Mouse (Mus musculus) brain, embryonic 14.5 days (tissue): ENCODE measurements around the gene Rel.

ENCODE experiments used
- CTCF ChIP-seq: fragments of 200-500 bp; IDR thresholded peaks from 2 replicates; pipeline ENCODE4 v1.5.1; 2012; ENCODE audit warnings: inconsistent platforms, mild to moderate bottlenecking, moderate library complexity, borderline replicate concordance; ENCODE audit not compliant: insufficient read depth, insufficient read length; ENCODE audit errors: extremely low read depth
- POLR2A ChIP-seq: fragments of 200-500 bp; IDR thresholded peaks from 2 replicates; pipeline ENCODE4 v1.6.1; 2012; ENCODE audit warnings: mild to moderate bottlenecking, inconsistent platforms, borderline replicate concordance; ENCODE audit not compliant: poor library complexity, insufficient read depth, insufficient read length, severe bottlenecking; ENCODE audit errors: extremely low read depth

DNA sequence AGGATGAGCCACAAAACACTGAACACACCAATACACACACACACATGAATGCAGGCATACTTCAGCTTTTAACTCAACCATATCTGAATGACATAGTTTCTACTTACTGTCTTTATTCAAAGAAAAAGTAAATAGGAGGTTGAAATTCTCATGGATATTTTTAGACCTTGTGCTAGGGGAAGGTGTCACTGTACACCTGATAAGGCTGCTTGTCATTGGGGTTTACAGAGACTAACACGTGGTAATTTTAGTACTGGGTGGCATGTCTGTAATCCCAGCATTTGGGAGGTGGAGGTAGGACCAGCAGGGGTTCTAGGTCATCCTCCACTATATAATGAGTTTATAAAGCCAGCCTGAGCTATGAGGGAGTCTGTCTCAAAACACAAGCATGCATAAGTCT is 1.7 kb upstream of the Rel start:
- TF ChIP-seq POLR2A (no peak), CTCF (no peak)
